Mouse (Mus musculus): ENCODE measurements at regions not wholly inside any gene's neighbourhood (a gene's known extent, or its start where the extent isn't known, plus 50 kb on each side); places are given as distances from the start of the nearest gene placed in this dataset.

- TF ChIP-seq CTCF (IDR thresholded peaks at IDR 0.05; ENCODE audit: borderline replicate concordance, insufficient read depth, low read depth, low read length) (no peak), POLR2A (IDR thresholded peaks at IDR 0.05; ENCODE audit: borderline replicate concordance, insufficient read depth, low read length) (no peak)
Observed at GRCm38 (mm10) chr6:47381451-47381850, 71.7 kb upstream of the Cul1 start.
